Mouse (Mus musculus): ENCODE data around the gene Amigo2. TPM values are rescaled to one million over a fixed set of nuclear protein-coding genes. Genes with fewer than 3 reads are reported as not detected.

Amigo2 gene
- polyA plus RNA-seq, 1 experiment from 2014 or later = 4.7 TPM

DNA sequence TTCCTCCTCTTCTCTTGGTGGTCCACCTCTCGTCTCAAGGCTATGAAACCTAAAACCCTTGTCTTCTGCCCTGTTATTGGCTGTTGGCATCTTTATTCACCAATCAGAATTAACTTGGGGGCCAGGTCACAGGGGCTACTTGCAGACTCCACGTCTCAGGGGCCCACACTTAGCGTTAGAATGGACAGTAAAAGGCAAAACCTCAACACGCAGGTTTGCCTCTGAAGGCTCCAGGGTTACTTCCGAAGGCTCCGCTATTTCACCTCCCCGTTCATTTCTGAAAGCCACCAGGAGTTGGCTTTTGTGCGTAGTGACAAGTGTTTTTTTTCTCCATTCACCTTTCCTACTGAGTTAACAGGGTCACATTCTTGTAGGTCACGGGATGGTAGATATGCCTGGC lies 15.2 kb upstream of the Amigo2 start:
- no peaks in the 10 kb centered on the region for H3K36me3 ChIP-seq (ENCODE audit: control insufficient read depth, insufficient read depth, low read length)
- H3K27ac ChIP-seq (replicated peaks in 1 of 2; ENCODE audit: control insufficient read depth in 1 of 2, insufficient read depth in 1 of 2, low read depth in 2 of 2, low read length in 2 of 2) = no peak overlapping the region
- H3K9ac ChIP-seq (ENCODE audit: low read length) = no peak overlapping the region
- H3K27me3 ChIP-seq (ENCODE audit: control insufficient read depth, insufficient read depth, low read length) = no peaks in the 10 kb centered on the region
- H3K4me2 ChIP-seq (ENCODE audit: low read length) = no peak overlapping the region
- no peaks in the 10 kb centered on the region for H3K9me3 ChIP-seq (ENCODE audit: control insufficient read depth, low read length)
- ATAC-seq (ENCODE audit: insufficient number of reproducible peaks, insufficient read depth, low FRiP score, low read depth) = no peak
- no peak overlapping the region for H3K4me3 ChIP-seq (ENCODE audit: control insufficient read depth in 1 of 2, insufficient read depth in 1 of 2, low read depth in 1 of 2, low read length in 2 of 2)
- 74% methylated on average over 9 of the region's 9 CpGs for WGBS
- H3K4me1 ChIP-seq (ENCODE audit: control insufficient read depth in 2 of 2, insufficient read depth in 2 of 2, low read length in 2 of 2) = no peaks in the 10 kb centered on the region

DNA sequence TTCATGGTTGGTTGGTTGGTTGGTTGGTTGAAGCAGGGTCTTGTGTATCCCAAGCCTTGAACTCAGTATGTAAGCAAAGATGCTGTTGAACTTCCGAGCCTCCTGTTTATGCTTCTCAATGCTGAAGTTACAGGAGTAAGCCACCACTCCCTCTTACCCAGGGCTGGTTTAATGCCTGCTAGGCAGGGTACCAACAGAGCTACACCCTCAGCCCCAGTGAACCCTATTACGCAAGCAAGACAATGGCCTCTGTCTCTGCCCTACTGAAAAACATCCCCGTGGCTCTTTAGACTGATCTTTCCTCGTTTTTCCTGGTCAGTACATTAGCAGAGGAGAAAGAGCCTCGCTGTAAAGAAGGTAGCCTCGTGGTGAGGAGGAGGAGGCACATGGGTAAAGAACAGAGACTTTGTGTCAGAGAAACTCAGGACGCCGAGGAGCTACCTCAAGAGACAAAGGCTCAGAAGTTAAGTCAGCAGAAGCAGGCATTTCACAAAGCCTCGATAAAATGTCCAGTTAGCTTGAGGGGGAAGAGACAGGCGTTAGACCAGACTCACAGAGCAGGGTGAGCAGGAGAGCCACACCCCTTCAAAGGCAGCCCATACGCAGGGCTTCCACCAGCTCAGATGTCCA lies 13.0 kb upstream of the Amigo2 start:
- no peak overlapping the region for H3K4me2 ChIP-seq (ENCODE audit: low read length)
- no peaks in the 10 kb centered on the region for H3K9me3 ChIP-seq (ENCODE audit: control insufficient read depth, low read length)
- H3K27ac ChIP-seq (replicated peaks in 1 of 2; ENCODE audit: control insufficient read depth in 1 of 2, insufficient read depth in 1 of 2, low read depth in 2 of 2, low read length in 2 of 2) = no peak overlapping the region
- no peak overlapping the region for H3K4me3 ChIP-seq (ENCODE audit: control insufficient read depth in 1 of 2, insufficient read depth in 1 of 2, low read depth in 1 of 2, low read length in 2 of 2)
- 76% methylated on average over 11 of the region's 11 CpGs for WGBS
- H3K4me1 ChIP-seq (ENCODE audit: control insufficient read depth in 2 of 2, insufficient read depth in 2 of 2, low read length in 2 of 2) = no peaks in the 10 kb centered on the region
- ATAC-seq (ENCODE audit: insufficient number of reproducible peaks, insufficient read depth, low FRiP score, low read depth) = no peak
- no peak overlapping the region for H3K9ac ChIP-seq (ENCODE audit: low read length)
- no peaks in the 10 kb centered on the region for H3K36me3 ChIP-seq (ENCODE audit: control insufficient read depth, insufficient read depth, low read length)
- H3K27me3 ChIP-seq (ENCODE audit: control insufficient read depth, insufficient read depth, low read length) = no peaks in the 10 kb centered on the region

DNA sequence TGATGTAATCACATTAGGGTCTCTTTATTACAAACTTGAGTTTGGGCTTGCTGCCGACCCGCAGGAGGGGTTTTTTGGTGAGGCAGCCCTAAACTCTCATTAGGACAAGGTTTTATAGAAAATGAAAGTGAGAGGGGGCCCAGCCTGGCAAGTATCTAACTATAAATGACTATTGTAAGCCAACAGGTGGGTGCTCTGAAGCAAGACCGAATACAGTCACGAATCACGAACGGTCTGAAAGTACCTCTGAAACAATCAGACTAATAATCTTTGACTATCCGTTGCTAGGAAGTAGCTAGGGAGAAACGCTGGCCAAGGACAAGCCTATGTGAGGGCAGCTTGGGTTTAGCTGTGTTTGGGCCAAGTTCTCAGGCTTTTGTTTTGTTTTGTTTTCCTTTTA lies 12.2 kb upstream of the Amigo2 start:
- H3K36me3 ChIP-seq (ENCODE audit: control insufficient read depth, insufficient read depth, low read length) = no peaks in the 10 kb centered on the region
- no peaks in the 10 kb centered on the region for H3K9me3 ChIP-seq (ENCODE audit: control insufficient read depth, low read length)
- 78% methylated on average over 8 of the region's 8 CpGs for WGBS
- no peak overlapping the region for H3K9ac ChIP-seq (ENCODE audit: low read length)
- H3K4me3 ChIP-seq (ENCODE audit: control insufficient read depth in 1 of 2, insufficient read depth in 1 of 2, low read depth in 1 of 2, low read length in 2 of 2) = no peak overlapping the region
- H3K4me1 ChIP-seq (ENCODE audit: control insufficient read depth in 2 of 2, insufficient read depth in 2 of 2, low read length in 2 of 2) = no peaks in the 10 kb centered on the region
- no peak overlapping the region for H3K4me2 ChIP-seq (ENCODE audit: low read length)
- no peak for ATAC-seq (ENCODE audit: insufficient number of reproducible peaks, insufficient read depth, low FRiP score, low read depth)
- H3K27ac ChIP-seq (replicated peaks in 1 of 2; ENCODE audit: control insufficient read depth in 1 of 2, insufficient read depth in 1 of 2, low read depth in 2 of 2, low read length in 2 of 2) = no peak overlapping the region
- no peaks in the 10 kb centered on the region for H3K27me3 ChIP-seq (ENCODE audit: control insufficient read depth, insufficient read depth, low read length)

DNA sequence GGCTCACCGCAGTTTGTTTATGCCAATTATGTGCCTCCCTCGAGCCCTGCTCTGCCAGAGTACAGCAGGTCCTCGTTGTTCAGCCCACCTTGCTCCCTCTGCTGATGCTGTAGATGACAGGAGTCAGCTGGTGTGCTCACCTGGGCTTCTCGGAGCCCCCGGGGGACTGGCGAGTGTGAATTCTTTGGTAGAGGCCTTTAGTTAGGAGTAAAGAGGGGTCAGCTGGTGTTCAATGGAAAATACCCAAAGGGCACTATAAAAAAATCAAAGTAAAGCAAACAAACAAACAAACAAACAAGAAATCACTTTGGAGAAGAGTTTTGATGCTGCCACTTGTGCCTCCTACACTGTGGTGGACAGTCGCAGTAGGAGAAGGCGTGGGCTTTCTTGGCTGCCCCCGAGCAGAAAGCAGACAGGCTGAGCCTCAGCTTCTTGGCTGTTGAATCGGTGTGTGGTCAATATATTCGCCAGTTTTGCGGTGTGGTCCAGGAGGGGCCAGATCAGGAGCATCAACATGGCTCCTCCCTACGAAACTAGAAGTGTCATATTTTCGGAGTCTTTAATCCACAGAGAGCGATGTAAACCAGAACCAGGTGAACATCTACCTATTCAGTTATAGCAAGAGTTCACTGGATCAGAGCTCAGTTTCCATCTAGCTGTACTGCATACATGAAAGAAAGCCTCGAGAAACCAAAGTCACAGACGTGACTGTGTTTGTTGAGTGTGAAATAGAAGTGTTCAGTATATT lies 11.6 kb upstream of the Amigo2 start:
- WGBS = 88% methylated on average over 17 of the region's 17 CpGs
- no peaks in the 10 kb centered on the region for H3K4me1 ChIP-seq (ENCODE audit: control insufficient read depth in 2 of 2, insufficient read depth in 2 of 2, low read length in 2 of 2)
- no peak for ATAC-seq (ENCODE audit: insufficient number of reproducible peaks, insufficient read depth, low FRiP score, low read depth)

DNA sequence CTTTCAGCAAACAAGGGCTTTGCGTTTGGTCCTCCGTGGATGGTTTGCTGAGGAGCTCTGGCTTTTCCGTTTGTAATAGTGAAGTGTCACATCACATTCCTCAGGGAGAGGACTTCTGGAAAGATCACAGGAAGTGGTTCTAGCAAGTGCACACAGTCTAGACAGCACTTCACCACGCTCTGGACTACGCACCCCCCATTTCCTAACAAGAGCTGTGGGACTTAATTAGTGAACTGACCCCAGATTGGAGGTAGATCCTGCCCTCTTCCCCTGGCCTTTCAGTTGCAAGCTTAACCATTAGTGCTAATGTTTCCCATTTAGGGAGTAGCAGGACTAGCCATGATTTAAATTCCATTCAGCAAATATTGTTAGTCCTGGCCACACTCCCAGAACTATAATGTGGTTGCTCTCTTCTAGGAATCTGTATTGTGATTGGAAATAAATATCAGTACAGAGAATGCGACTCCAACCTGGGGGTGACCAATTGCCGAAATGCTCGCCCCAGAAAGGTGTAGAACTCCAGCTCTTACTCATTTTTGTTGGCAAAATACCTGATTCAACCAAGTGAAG lies 10.2 kb upstream of the Amigo2 start:
- no peak overlapping the region for H3K4me2 ChIP-seq (ENCODE audit: low read length)
- no peaks in the 10 kb centered on the region for H3K27me3 ChIP-seq (ENCODE audit: control insufficient read depth, insufficient read depth, low read length)
- no peak overlapping the region for H3K4me3 ChIP-seq (ENCODE audit: control insufficient read depth in 1 of 2, insufficient read depth in 1 of 2, low read depth in 1 of 2, low read length in 2 of 2)
- no peaks in the 10 kb centered on the region for H3K4me1 ChIP-seq (ENCODE audit: control insufficient read depth in 2 of 2, insufficient read depth in 2 of 2, low read length in 2 of 2)
- 66% methylated on average over 8 of the region's 8 CpGs for WGBS
- H3K27ac ChIP-seq (replicated peaks in 1 of 2; ENCODE audit: control insufficient read depth in 1 of 2, insufficient read depth in 1 of 2, low read depth in 2 of 2, low read length in 2 of 2) = no peak overlapping the region
- H3K9me3 ChIP-seq (ENCODE audit: control insufficient read depth, low read length) = no peaks in the 10 kb centered on the region
- H3K36me3 ChIP-seq (ENCODE audit: control insufficient read depth, insufficient read depth, low read length) = no peaks in the 10 kb centered on the region
- H3K9ac ChIP-seq (ENCODE audit: low read length) = no peak overlapping the region
- no peak for ATAC-seq (ENCODE audit: insufficient number of reproducible peaks, insufficient read depth, low FRiP score, low read depth)

More for the DNA sequence above, 11.6 kb upstream of the Amigo2 start:
- no peaks in the 10 kb centered on the region for H3K9me3 ChIP-seq (ENCODE audit: control insufficient read depth, low read length)
- no peak overlapping the region for H3K4me3 ChIP-seq (ENCODE audit: control insufficient read depth in 1 of 2, insufficient read depth in 1 of 2, low read depth in 1 of 2, low read length in 2 of 2)
- no peak overlapping the region for H3K4me2 ChIP-seq (ENCODE audit: low read length)
- H3K9ac ChIP-seq (ENCODE audit: low read length) = no peak overlapping the region
- H3K36me3 ChIP-seq (ENCODE audit: control insufficient read depth, insufficient read depth, low read length) = no peaks in the 10 kb centered on the region
- H3K27me3 ChIP-seq (ENCODE audit: control insufficient read depth, insufficient read depth, low read length) = no peaks in the 10 kb centered on the region
- H3K27ac ChIP-seq (replicated peaks in 1 of 2; ENCODE audit: control insufficient read depth in 1 of 2, insufficient read depth in 1 of 2, low read depth in 2 of 2, low read length in 2 of 2) = no peak overlapping the region

DNA sequence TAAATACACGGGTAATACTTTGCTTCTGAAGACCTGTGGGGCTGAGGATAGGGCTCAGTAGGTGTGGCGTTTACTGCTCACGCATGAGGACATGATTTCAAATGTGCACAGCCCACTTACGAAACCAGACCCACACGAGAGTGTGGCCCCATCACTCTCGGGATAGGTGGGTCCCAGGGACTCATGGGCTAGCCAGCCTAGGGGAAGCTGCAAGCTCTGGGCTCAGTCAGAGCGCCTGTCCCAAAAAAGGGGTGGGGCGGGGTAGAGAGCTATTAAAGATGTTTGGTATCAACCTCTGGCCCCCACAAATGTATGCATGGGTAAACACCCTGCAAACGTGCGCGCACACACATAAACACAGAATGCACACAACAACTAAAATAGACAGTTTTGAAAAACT lies 9.3 kb upstream of the Amigo2 start:
- Histone ChIP-seq H3K9ac (ENCODE audit: low read length) (no peak overlapping the region), H3K27ac (replicated peaks in 1 of 2; ENCODE audit: control insufficient read depth in 1 of 2, insufficient read depth in 1 of 2, low read depth in 2 of 2, low read length in 2 of 2) (no peak overlapping the region), H3K9me3 (ENCODE audit: control insufficient read depth, low read length) (no peaks in the 10 kb centered on the region), H3K4me1 (ENCODE audit: control insufficient read depth in 2 of 2, insufficient read depth in 2 of 2, low read length in 2 of 2) (no peaks in the 10 kb centered on the region), H3K4me2 (ENCODE audit: low read length) (no peak overlapping the region), H3K4me3 (ENCODE audit: control insufficient read depth in 1 of 2, insufficient read depth in 1 of 2, low read depth in 1 of 2, low read length in 2 of 2) (no peak overlapping the region), H3K27me3 (ENCODE audit: control insufficient read depth, insufficient read depth, low read length) (no peaks in the 10 kb centered on the region), H3K36me3 (ENCODE audit: control insufficient read depth, insufficient read depth, low read length) (no peaks in the 10 kb centered on the region)
- no peak for ATAC-seq (ENCODE audit: insufficient number of reproducible peaks, insufficient read depth, low FRiP score, low read depth)
- 89% methylated on average over 11 of the region's 11 CpGs for WGBS

DNA sequence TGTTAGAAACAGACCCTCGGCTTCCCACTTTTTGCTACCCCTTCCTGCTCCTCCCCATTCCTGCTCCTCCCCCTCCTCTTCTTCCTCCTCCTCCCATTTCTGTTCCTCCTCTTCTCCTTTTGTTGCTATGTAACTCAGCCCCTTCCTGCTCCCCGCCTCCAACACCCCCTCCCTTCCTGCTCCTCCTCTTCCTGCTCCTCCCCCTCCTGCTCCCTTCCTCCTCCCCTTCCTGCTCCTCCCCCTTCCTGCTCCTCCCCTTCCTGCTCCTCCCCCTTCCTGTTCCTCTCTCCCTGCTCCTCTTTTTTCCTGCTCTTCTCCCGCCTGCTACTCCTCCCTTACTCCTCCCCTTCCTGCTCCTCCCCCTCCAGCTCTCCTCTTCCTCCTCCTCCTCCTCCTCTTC lies 8.7 kb upstream of the Amigo2 start:
- 90% methylated on average over 3 of the region's 3 CpGs for WGBS
- H3K27ac ChIP-seq (replicated peaks in 1 of 2; ENCODE audit: control insufficient read depth in 1 of 2, insufficient read depth in 1 of 2, low read depth in 2 of 2, low read length in 2 of 2) = no peak overlapping the region

More for the DNA sequence above, 8.7 kb upstream of the Amigo2 start:
- no peaks in the 10 kb centered on the region for H3K27me3 ChIP-seq (ENCODE audit: control insufficient read depth, insufficient read depth, low read length)
- H3K4me2 ChIP-seq (ENCODE audit: low read length) = no peak overlapping the region
- H3K4me1 ChIP-seq (ENCODE audit: control insufficient read depth in 2 of 2, insufficient read depth in 2 of 2, low read length in 2 of 2) = no peaks in the 10 kb centered on the region
- no peak overlapping the region for H3K4me3 ChIP-seq (ENCODE audit: control insufficient read depth in 1 of 2, insufficient read depth in 1 of 2, low read depth in 1 of 2, low read length in 2 of 2)
- no peak overlapping the region for H3K9ac ChIP-seq (ENCODE audit: low read length)
- no peaks in the 10 kb centered on the region for H3K36me3 ChIP-seq (ENCODE audit: control insufficient read depth, insufficient read depth, low read length)
- ATAC-seq (ENCODE audit: insufficient number of reproducible peaks, insufficient read depth, low FRiP score, low read depth) = no peak
- no peaks in the 10 kb centered on the region for H3K9me3 ChIP-seq (ENCODE audit: control insufficient read depth, low read length)
